Mouse (Mus musculus): ENCODE data around the gene Sfmbt1. TPM values are rescaled to one million over a fixed set of nuclear protein-coding genes. Genes with fewer than 3 reads are reported as not detected.

The Sfmbt1 gene
- polyA plus RNA-seq, 1 experiment from 2014 or later = 15.9 TPM

DNA sequence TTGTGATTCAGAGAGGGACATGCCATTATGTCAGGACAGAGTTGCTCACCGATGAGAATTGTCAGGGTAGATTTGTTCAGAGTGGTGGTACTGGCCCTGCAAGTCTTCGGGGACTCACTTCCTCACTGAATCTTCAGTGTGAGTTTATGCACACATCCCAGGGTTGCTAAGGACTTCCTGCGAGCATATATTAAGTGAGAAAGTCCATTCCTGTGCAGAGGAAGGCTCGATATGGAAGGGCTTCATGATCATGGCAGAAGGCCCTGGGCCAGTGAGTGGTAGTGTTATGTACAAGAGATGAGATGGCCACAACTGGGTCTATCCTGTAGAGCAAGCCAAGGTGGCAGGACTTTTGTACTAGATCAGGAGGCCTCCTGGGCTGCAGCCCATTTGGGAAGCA lies 112.8 kb downstream of the Sfmbt1 start:
- Histone ChIP-seq H3K9me3 (ENCODE audit: control insufficient read depth, low read length) (no peaks in the 10 kb centered on the region), H3K4me3 (ENCODE audit: low read length) (no peak overlapping the region), H3K27ac (ENCODE audit: low read depth, low read length) (no peak overlapping the region), H3K27me3 (replicated peaks; ENCODE audit: control insufficient read depth, insufficient read depth, low read length) (no peaks in the 10 kb centered on the region), H3K4me1 (ENCODE audit: control insufficient read depth, insufficient read depth, low read depth, low read length) (peaks cover 13% of the 10 kb centered on the region), H3K4me2 (ENCODE audit: low read length) (peak overlapping the region; percentile 84; the same call in 1 of the 2 replicates), H3K36me3 (ENCODE audit: control insufficient read depth, insufficient read depth, low read length) (no peaks in the 10 kb centered on the region), H3K9ac (ENCODE audit: low read depth, low read length) (no peak overlapping the region)
- WGBS = 82% methylated on average over 4 of the region's 4 CpGs
- no peak for ATAC-seq

DNA sequence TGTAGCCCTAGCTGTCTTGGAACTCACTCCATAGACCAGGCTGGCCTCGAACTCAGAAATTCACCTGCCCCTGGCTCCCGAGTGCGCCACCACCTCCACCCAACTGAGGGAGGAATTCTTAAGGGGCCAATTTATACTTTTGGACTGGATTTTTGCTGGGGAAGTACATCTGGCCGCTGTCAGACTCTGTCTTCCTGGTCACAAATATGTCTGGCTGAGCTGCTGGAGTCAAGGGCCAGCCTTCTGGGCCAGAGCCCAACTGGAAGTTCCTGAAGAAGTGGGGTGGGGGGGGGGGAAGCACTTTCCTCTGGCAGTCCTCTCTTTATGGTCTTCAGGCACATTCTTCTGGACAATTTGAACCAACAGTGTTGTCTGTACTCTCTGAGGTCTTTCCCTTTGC lies 113.4 kb downstream of the Sfmbt1 start:
- Histone ChIP-seq H3K9me3 (ENCODE audit: control insufficient read depth, low read length) (no peaks in the 10 kb centered on the region), H3K27me3 (replicated peaks; ENCODE audit: control insufficient read depth, insufficient read depth, low read length) (no peaks in the 10 kb centered on the region), H3K4me3 (ENCODE audit: low read length) (no peak overlapping the region), H3K9ac (ENCODE audit: low read depth, low read length) (no peak overlapping the region), H3K4me1 (ENCODE audit: control insufficient read depth, insufficient read depth, low read depth, low read length) (peaks cover 13% of the 10 kb centered on the region), H3K36me3 (ENCODE audit: control insufficient read depth, insufficient read depth, low read length) (no peaks in the 10 kb centered on the region), H3K4me2 (ENCODE audit: low read length) (no peak overlapping the region), H3K27ac (ENCODE audit: low read depth, low read length) (no peak overlapping the region)
- no peak for ATAC-seq
- WGBS = 87% methylated on average over 4 of the region's 4 CpGs

DNA sequence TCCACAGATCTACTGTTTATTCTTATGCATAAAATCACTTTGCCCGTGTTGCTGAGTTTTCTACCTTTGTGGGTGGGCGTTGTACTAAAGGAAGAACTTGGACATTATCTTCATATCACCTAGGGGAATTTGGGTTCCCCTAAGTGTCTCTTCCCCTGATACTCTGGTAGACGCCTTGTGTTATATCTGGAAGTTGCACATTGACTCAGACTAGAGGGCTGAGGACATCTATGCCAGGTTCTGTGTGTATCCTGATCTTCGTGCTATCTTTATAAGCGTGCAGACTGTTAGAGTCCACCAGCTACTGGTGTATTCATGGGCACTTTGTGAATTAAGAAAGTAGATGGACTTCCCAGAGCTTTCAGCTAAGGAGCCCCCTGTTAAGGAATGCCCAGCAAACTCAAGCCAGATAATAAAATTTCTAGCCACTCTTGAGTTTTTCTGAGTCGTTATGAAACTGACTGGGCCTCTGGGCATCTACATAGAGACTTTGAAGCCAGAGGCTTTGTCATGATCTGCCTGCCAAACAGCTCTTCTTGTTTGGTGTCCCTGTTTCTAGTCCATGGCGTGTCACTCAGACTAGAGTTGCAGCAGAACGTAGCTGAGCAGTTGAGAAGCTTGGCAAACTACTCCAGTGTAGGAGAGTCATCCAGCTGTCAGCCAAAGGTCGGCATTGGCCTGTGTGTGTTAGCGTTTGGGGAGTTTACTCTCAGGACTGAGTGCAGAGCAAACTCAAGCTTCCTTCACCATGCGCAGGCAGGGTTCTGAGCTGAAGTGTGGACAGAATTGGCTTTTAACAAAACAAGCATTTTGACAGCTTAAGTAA lies 114.2 kb downstream of the Sfmbt1 start:
- Histone ChIP-seq H3K9ac (ENCODE audit: low read depth, low read length) (no peak overlapping the region), H3K4me3 (ENCODE audit: low read length) (no peak overlapping the region), H3K27me3 (replicated peaks; ENCODE audit: control insufficient read depth, insufficient read depth, low read length) (no peaks in the 10 kb centered on the region), H3K4me1 (ENCODE audit: control insufficient read depth, insufficient read depth, low read depth, low read length) (peaks cover 13% of the 10 kb centered on the region), H3K36me3 (ENCODE audit: control insufficient read depth, insufficient read depth, low read length) (no peaks in the 10 kb centered on the region), H3K4me2 (ENCODE audit: low read length) (no peak overlapping the region), H3K27ac (ENCODE audit: low read depth, low read length) (no peak overlapping the region), H3K9me3 (ENCODE audit: control insufficient read depth, low read length) (no peaks in the 10 kb centered on the region)
- ATAC-seq = no peak
- WGBS = 83% methylated on average over 11 of the region's 11 CpGs

- Histone ChIP-seq H3K4me1 (ENCODE audit: control insufficient read depth, insufficient read depth, low read depth, low read length) (no peaks in the 10 kb centered on the region), H3K27ac (ENCODE audit: low read depth, low read length) (no peak overlapping the region), H3K9ac (ENCODE audit: low read depth, low read length) (no peak overlapping the region), H3K27me3 (replicated peaks; ENCODE audit: control insufficient read depth, insufficient read depth, low read length) (no peaks in the 10 kb centered on the region), H3K9me3 (ENCODE audit: control insufficient read depth, low read length) (no peaks in the 10 kb centered on the region), H3K4me3 (ENCODE audit: low read length) (no peak overlapping the region), H3K4me2 (ENCODE audit: low read length) (no peak overlapping the region), H3K36me3 (ENCODE audit: control insufficient read depth, insufficient read depth, low read length) (peaks cover 3% of the 10 kb centered on the region; the same call in 1 of the 2 replicates)
- no peak for ATAC-seq
- WGBS = 92% methylated on average over 14 of the region's 14 CpGs
Measured at GRCm38 (mm10) chr14:30837416-30837996, 122.9 kb downstream of the Sfmbt1 start.

DNA sequence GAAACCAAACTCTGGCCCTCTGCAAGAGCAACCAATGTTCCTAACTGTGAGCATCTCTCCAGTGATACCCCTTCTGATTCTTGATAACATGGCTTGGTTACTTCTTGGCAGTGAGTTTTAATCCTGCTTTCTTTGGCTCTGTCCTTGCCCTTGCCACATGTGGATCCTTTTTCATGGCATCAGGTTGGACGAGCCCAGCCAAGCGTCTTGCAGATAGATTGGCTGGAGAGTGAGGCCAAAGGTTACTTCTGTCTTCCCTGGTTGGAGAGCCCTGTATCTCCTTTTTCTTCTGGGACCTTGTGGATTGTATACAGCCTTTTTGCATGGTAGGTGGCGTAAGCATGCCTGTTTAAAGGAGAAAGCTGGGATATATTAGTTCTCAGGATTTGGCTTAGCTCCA lies 129.1 kb downstream of the Sfmbt1 start:
- Histone ChIP-seq H3K4me1 (ENCODE audit: control insufficient read depth, insufficient read depth, low read depth, low read length) (no peaks in the 10 kb centered on the region), H3K4me2 (ENCODE audit: low read length) (no peak overlapping the region), H3K36me3 (ENCODE audit: control insufficient read depth, insufficient read depth, low read length) (peaks cover 3% of the 10 kb centered on the region; the same call in 1 of the 2 replicates), H3K27ac (ENCODE audit: low read depth, low read length) (no peak overlapping the region), H3K9ac (ENCODE audit: low read depth, low read length) (no peak overlapping the region), H3K27me3 (replicated peaks; ENCODE audit: control insufficient read depth, insufficient read depth, low read length) (no peaks in the 10 kb centered on the region), H3K9me3 (ENCODE audit: control insufficient read depth, low read length) (no peaks in the 10 kb centered on the region), H3K4me3 (ENCODE audit: low read length) (no peak overlapping the region)
- WGBS = 88% methylated on average over 3 of the region's 3 CpGs
- ATAC-seq = no peak

DNA sequence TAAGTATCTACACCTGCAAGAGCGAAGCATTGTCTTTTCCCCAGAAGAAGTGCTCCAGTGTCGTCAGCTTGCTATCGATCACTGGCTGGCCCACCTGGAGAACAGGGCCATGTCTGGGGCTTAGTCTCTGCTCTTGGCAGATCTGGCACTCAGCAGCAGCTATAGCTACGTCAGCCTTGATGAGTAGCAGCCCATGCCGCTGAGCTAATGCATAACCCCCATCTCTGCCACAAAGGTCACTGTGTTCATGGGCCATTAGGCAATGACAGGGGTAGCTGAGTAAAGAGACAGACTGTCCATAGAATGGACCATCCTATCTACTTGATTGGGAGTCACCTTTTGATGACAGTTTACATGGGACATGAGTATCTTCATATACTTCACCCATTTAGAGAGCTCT lies 135.9 kb downstream of the Sfmbt1 start:
- no peaks in the 10 kb centered on the region for H3K9me3 ChIP-seq (ENCODE audit: control insufficient read depth, low read length)
- no peak overlapping the region for H3K4me3 ChIP-seq (ENCODE audit: low read length)
- H3K27me3 ChIP-seq (replicated peaks; ENCODE audit: control insufficient read depth, insufficient read depth, low read length) = no peaks in the 10 kb centered on the region
- no peaks in the 10 kb centered on the region for H3K4me1 ChIP-seq (ENCODE audit: control insufficient read depth, insufficient read depth, low read depth, low read length)
- 0 out of 2 replicates have a peak, but pooled peaks cover 1% of the 10 kb centered on the region for H3K36me3 ChIP-seq (ENCODE audit: control insufficient read depth, insufficient read depth, low read length)
- ATAC-seq = no peak
- no peak overlapping the region for H3K4me2 ChIP-seq (ENCODE audit: low read length)
- H3K27ac ChIP-seq (ENCODE audit: low read depth, low read length) = no peak overlapping the region
- WGBS = 82% methylated on average over 5 of the region's 5 CpGs
- H3K9ac ChIP-seq (ENCODE audit: low read depth, low read length) = no peak overlapping the region

- Histone ChIP-seq H3K4me3 (ENCODE audit: low read length) (no peak overlapping the region), H3K4me1 (ENCODE audit: control insufficient read depth, insufficient read depth, low read depth, low read length) (no peaks in the 10 kb centered on the region), H3K9ac (ENCODE audit: low read depth, low read length) (no peak overlapping the region), H3K9me3 (ENCODE audit: control insufficient read depth, low read length) (no peaks in the 10 kb centered on the region), H3K36me3 (ENCODE audit: control insufficient read depth, insufficient read depth, low read length) (no peaks in the 10 kb centered on the region), H3K4me2 (ENCODE audit: low read length) (no peak overlapping the region), H3K27ac (ENCODE audit: low read depth, low read length) (no peak overlapping the region), H3K27me3 (replicated peaks; ENCODE audit: control insufficient read depth, insufficient read depth, low read length) (no peaks in the 10 kb centered on the region)
- 93% methylated on average over 5 of the region's 5 CpGs for WGBS
- ATAC-seq = no peak
Measured at GRCm38 (mm10) chr14:30852325-30852724, 137.7 kb downstream of the Sfmbt1 start.

DNA sequence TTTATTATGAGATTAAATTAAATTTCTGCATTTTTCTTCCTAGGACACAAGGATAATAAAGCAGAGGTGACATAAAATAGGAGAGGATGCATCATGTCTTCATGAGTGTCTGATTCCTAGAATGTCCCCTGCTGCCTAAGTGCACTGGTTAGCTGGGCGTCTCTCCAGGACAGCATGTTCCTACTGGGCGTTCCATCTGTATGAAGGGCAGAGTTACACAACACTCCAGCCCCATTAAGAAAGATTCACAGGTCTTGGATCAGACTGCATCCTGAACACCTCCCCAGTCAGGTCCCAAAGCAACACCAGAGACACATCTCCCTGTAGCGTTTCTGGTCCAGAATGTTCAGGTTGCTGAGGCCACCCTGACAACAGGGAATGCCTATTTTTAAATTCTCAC lies 140.7 kb downstream of the Sfmbt1 start:
- no peak overlapping the region for H3K4me2 ChIP-seq (ENCODE audit: low read length)
- no peaks in the 10 kb centered on the region for H3K4me1 ChIP-seq (ENCODE audit: control insufficient read depth, insufficient read depth, low read depth, low read length)
- H3K9ac ChIP-seq (ENCODE audit: low read depth, low read length) = no peak overlapping the region
- H3K27me3 ChIP-seq (replicated peaks; ENCODE audit: control insufficient read depth, insufficient read depth, low read length) = no peaks in the 10 kb centered on the region
- H3K9me3 ChIP-seq (ENCODE audit: control insufficient read depth, low read length) = no peaks in the 10 kb centered on the region
- 94% methylated on average over 3 of the region's 3 CpGs for WGBS
- H3K36me3 ChIP-seq (ENCODE audit: control insufficient read depth, insufficient read depth, low read length) = no peaks in the 10 kb centered on the region
- no peak for ATAC-seq
- H3K4me3 ChIP-seq (ENCODE audit: low read length) = no peak overlapping the region
- no peak overlapping the region for H3K27ac ChIP-seq (ENCODE audit: low read depth, low read length)

GRCm38 (mm10) chr14:30856885-30857507 lies 142.3 kb downstream of the Sfmbt1 start:
- H3K27me3 ChIP-seq (replicated peaks; ENCODE audit: control insufficient read depth, insufficient read depth, low read length) = no peaks in the 10 kb centered on the region
- no peak overlapping the region for H3K4me2 ChIP-seq (ENCODE audit: low read length)
- H3K36me3 ChIP-seq (ENCODE audit: control insufficient read depth, insufficient read depth, low read length) = no peaks in the 10 kb centered on the region
- no peaks in the 10 kb centered on the region for H3K9me3 ChIP-seq (ENCODE audit: control insufficient read depth, low read length)
- H3K9ac ChIP-seq (ENCODE audit: low read depth, low read length) = no peak overlapping the region
- no peak overlapping the region for H3K4me3 ChIP-seq (ENCODE audit: low read length)
- WGBS = 89% methylated on average over 10 of the region's 10 CpGs
- no peak for ATAC-seq
- no peak overlapping the region for H3K27ac ChIP-seq (ENCODE audit: low read depth, low read length)
- H3K4me1 ChIP-seq (ENCODE audit: control insufficient read depth, insufficient read depth, low read depth, low read length) = no peaks in the 10 kb centered on the region
